Mouse (Mus musculus) intestine, embryonic 16.5 days (tissue): ENCODE results near the gene Zpr1. TPM values are rescaled to one million over a fixed set of nuclear protein-coding genes. Genes with fewer than 3 reads are reported as not detected.
"Not testable (repeated sequence)": the region's sequence is repeated elsewhere in the genome, so short reads cannot be mapped to it uniquely, and the experiment has no call there.

Source experiments
- ATAC-seq: fragments of 200-750 bp; cut with Nextera tagmentation; 2 replicates; pipeline ENCODE4 v1.8.0; 2017; ENCODE audit warnings: moderate TSS enrichment, moderate library complexity
- H3K27ac ChIP-seq: fragments of 300-500 bp; sonication (generic); 2 replicates; pipeline ENCODE4 v1.5.1; 2014; ENCODE audit warnings: mild to moderate bottlenecking, low read length
- H3K27me3 ChIP-seq: fragments of 300-500 bp; sonication (generic); replicated peaks from 2 replicates; pipeline ENCODE4 v1.6.1; 2014; ENCODE audit warnings: low read length, control low read depth, mixed read lengths; ENCODE audit not compliant: control insufficient read depth, insufficient read depth
- H3K36me3 ChIP-seq: fragments of 300-500 bp; sonication (generic); 2 replicates; pipeline ENCODE4 v1.6.1; 2014; ENCODE audit warnings: low read length, control low read depth; ENCODE audit not compliant: control insufficient read depth, insufficient read depth
- H3K4me1 ChIP-seq: fragments of 300-500 bp; sonication (generic); 2 replicates; pipeline ENCODE4 v1.6.1; 2014; ENCODE audit warnings: low read length, control low read depth, mixed read lengths; ENCODE audit not compliant: control insufficient read depth, insufficient read depth
- H3K4me2 ChIP-seq: fragments of 300-500 bp; sonication (generic); 2 replicates; pipeline ENCODE4 v1.6.1; 2014; ENCODE audit warnings: low read depth, low read length, control low read depth
- H3K4me3 ChIP-seq: fragments of 300-500 bp; sonication (generic); 2 replicates; pipeline ENCODE4 v1.5.1; 2014; ENCODE audit warnings: mild to moderate bottlenecking, low read length
- H3K9ac ChIP-seq: fragments of 300-500 bp; sonication (generic); 2 replicates; pipeline ENCODE4 v1.6.1; 2014; ENCODE audit warnings: low read depth, low read length
- H3K9me3 ChIP-seq: fragments of 300-500 bp; sonication (generic); 2 replicates; pipeline ENCODE4 v1.6.1; 2016; ENCODE audit warnings: low read length, control low read depth; ENCODE audit not compliant: control insufficient read depth
- WGBS: fragments of 180-500 bp; shearing (Covaris S2); extraction: QIAGEN DNeasy Blood & Tissue Kit; methylation state at CpG from one replicate; pipeline ENCODE4 v1.1.7; 2014; 5-methylcytosine and 5-hydroxymethylcytosine counted together
- polyA plus RNA-seq: library from polyadenylated mRNA; unstranded; fragments of >200 nt; fragmentation: Nextera tagmentation; extraction: Ambion mirVana; gene quantifications from 2 replicates; pipeline ENCODE4 v1.2.1, GENCODE M21; 2015

Zpr1 gene
- polyA plus RNA-seq, 1 experiment from 2014 or later, result 50.0 TPM

DNA sequence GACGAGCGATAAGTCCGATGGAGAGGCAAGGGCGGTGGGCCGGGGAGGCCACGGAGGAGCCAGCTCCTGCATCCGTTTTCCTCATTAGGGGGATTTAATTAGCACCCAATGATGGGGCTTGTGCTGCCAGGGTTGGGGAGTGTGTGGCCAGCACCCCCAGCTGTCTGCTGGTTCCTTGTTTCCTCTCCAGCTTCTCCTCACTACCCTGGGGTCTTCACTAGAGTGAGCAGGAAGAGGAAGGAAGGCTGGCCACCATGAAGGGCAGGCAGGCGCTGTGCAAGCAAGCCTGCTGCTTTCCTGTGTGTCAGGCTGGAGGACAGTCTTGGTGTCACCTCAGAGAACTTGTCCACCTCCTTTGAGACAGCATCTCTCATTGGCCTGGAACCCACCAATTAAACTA, 44.0 kb downstream of the Zpr1 start:
- no peak overlapping the region for H3K27ac ChIP-seq
- H3K27me3 ChIP-seq, result no peaks in the 10 kb centered on the region
- ATAC-seq, result no peak
- no peak overlapping the region for H3K4me2 ChIP-seq
- H3K4me1 ChIP-seq, result no peaks in the 10 kb centered on the region
- H3K36me3 ChIP-seq, result no peaks in the 10 kb centered on the region
- no peaks in the 10 kb centered on the region for H3K9me3 ChIP-seq
- 67% methylated on average over 8 of the region's 8 CpGs for WGBS
- H3K9ac ChIP-seq, result no peak overlapping the region
- no peak overlapping the region for H3K4me3 ChIP-seq

DNA sequence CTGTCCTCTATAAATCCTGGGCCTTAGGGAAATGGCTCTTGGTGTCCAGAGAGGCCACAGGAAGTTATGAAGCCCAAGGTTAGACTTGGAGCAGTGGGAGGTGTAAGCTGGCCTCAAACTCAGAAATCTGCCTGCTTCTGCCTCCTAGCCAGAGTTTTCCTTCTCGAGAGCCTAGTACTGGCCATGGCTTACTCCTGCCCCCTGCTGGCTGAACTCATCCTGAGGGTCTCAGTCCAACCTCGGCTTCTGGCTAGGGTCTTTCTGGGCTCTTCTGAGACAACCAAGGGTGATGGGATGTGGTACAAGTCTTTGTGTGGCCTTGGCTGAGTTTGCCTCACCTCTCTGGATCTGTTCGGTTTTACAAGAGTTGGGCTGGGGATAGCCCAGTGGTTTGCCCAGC, 45.1 kb downstream of the Zpr1 start:
- no peak overlapping the region for H3K27ac ChIP-seq
- ATAC-seq, result no peak
- H3K9me3 ChIP-seq, result no peaks in the 10 kb centered on the region
- no peak overlapping the region for H3K9ac ChIP-seq
- no peaks in the 10 kb centered on the region for H3K36me3 ChIP-seq
- 84% methylated on average over 3 of the region's 3 CpGs for WGBS
- no peak overlapping the region for H3K4me3 ChIP-seq
- H3K4me1 ChIP-seq, result no peaks in the 10 kb centered on the region
- no peak overlapping the region for H3K4me2 ChIP-seq
- no peaks in the 10 kb centered on the region for H3K27me3 ChIP-seq

DNA sequence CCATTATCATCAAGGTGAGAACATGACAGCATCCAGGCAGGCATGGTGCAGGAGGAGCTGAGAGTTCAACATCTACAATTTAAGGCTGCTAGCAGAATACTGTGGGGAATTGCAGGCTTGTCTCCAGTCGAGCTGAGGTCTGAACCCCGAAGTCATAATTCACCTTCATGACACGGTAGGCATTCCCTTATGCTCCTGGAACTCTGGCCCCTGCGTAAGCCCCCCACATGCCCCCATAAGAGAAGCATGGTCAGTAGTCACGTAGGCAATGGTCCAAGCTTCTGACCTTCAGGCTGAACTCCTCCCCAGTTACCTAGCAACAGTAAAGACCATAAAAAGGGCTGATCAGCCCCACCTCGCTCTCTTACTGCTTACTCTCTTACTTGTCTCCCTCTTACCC, 47.0 kb downstream of the Zpr1 start, which contains the start of gene 4931429L15Rik:
TSS of gene 4931429L15Rik (minus strand) at position 101 of the 400 bp plus-strand sequence.
- not testable (repeated sequence) for H3K4me3 ChIP-seq, H3K4me2 ChIP-seq, H3K9me3 ChIP-seq, H3K27me3 ChIP-seq, H3K4me1 ChIP-seq, H3K27ac ChIP-seq, H3K9ac ChIP-seq, H3K36me3 ChIP-seq, ATAC-seq
- 82% methylated on average over 6 of the region's 6 CpGs for WGBS

DNA sequence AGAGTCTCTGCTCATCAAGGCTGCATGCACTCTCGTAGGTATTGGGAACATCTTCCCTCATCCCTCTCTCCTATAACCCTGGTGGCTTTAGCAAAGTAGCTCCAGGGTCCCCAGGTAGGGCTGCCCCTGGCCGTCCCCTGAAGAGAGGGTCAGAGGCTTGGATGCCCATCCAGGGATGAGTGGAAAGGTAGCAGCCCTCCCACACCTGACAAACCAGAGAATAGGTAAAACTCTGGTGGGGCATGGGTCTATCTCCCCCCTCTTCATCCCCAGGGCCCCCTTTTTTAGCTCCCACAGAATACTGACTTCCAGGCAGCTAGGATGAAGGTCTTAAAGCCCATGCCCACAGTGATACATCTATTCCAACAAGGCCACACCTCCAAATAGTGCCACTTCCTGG, 47.6 kb downstream of the Zpr1 start:
- no peak overlapping the region for H3K27ac ChIP-seq
- H3K4me3 ChIP-seq, result no peak overlapping the region
- 90% methylated on average over 2 of the region's 2 CpGs for WGBS
- no peaks in the 10 kb centered on the region for H3K9me3 ChIP-seq
- no peaks in the 10 kb centered on the region for H3K27me3 ChIP-seq
- ATAC-seq, result no peak
- H3K9ac ChIP-seq, result no peak overlapping the region
- no peaks in the 10 kb centered on the region for H3K36me3 ChIP-seq
- H3K4me1 ChIP-seq, result no peaks in the 10 kb centered on the region
- H3K4me2 ChIP-seq, result no peak overlapping the region

DNA sequence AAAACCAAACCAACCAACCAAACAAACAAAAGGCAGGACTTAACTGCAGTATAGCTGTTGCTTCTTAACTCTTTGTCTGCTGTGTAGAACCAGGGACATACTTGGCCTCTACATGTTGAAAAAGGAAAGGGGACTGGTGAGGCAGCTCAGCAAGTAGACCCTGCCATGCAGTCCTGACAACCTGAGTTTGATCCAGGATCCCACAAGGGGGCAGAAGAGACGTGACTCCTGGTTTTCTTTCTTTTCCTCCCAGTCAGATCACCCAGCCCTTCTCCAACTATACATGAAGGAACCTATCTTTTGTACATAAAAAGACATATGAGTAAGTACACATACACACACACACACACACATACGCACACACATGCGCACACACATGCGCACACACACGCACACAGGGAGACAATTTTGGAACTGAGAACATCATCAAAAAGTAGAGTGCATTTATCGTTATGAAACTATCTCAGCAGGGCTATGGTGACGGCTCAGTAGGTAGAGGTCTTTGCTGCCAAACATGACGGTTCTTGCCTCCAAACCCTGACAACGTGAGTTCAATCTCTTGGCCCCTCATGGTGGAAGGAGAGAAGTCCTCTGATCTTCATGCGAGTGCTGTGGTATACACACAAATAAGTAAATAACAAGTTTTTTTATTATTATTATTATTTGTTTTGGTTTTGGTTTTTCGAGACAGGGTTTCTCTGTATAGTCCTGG, 54.0 kb downstream of the Zpr1 start:
- H3K27me3 ChIP-seq, result no peaks in the 10 kb centered on the region
- peaks cover 8% of the 10 kb centered on the region; the same call in 1 of the 2 replicates for H3K4me1 ChIP-seq
- no peak overlapping the region for H3K9ac ChIP-seq
- H3K4me2 ChIP-seq, result no peak overlapping the region
- H3K36me3 ChIP-seq, result no peaks in the 10 kb centered on the region
- no peak overlapping the region for H3K4me3 ChIP-seq
- H3K27ac ChIP-seq, result no peak overlapping the region
- H3K9me3 ChIP-seq, result no peaks in the 10 kb centered on the region
- ATAC-seq, result no peak
- 89% methylated on average over 11 of the region's 11 CpGs for WGBS

DNA sequence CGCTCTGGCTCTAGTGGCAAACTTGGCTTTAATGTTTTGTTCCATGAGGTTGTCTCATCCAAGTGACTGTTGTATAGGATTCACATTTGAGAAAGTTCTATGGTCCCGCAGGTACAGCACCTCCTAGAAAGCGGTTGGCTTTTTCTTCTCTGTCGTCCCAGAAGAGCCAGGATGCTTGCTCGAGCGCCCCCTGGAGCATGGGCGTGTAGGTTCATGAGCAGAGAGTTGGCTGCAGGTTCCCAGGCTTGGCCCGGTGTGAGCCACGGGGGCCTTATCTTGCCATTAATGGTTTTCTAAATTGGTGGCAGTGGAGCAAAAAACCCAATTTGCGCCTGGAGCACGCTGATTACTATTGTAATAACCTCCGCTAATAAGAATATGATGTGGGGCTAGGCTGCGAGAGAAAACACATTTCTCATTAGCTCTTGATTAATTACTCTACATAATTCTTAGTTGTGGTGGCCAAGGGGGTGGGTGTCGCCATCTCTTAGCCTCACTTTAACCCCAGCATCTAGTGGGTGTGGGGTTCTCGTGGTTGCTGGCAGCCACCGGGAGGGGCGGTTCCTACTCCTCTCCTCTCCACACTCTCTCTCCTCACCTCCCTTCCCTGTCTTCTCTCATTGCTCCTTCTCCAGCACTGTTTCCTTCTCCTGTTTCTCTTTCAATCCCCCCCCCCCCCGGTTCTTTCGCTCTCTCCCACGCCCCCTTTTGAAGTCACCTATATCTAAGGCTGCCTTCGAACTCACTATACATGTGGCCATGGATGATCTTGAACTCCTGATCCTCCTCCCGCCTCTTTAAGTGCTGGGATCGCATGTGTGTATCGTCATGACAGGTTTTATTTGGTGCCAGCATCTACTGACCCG, 55.1 kb downstream of the Zpr1 start:
- no peaks in the 10 kb centered on the region for H3K36me3 ChIP-seq
- no peaks in the 10 kb centered on the region for H3K27me3 ChIP-seq
- H3K4me3 ChIP-seq, result peak overlapping the region; percentile 40; the same call in 1 of the 2 replicates
- H3K4me2 ChIP-seq, result peak overlapping the region; percentile 66
- H3K27ac ChIP-seq, result no peak overlapping the region
- ATAC-seq, result no peak
- 72% methylated on average over 25 of the region's 25 CpGs for WGBS
- H3K9me3 ChIP-seq, result no peaks in the 10 kb centered on the region
- H3K4me1 ChIP-seq, result peaks cover 8% of the 10 kb centered on the region; the same call in 1 of the 2 replicates
- H3K9ac ChIP-seq, result peak overlapping the region; percentile 63

DNA sequence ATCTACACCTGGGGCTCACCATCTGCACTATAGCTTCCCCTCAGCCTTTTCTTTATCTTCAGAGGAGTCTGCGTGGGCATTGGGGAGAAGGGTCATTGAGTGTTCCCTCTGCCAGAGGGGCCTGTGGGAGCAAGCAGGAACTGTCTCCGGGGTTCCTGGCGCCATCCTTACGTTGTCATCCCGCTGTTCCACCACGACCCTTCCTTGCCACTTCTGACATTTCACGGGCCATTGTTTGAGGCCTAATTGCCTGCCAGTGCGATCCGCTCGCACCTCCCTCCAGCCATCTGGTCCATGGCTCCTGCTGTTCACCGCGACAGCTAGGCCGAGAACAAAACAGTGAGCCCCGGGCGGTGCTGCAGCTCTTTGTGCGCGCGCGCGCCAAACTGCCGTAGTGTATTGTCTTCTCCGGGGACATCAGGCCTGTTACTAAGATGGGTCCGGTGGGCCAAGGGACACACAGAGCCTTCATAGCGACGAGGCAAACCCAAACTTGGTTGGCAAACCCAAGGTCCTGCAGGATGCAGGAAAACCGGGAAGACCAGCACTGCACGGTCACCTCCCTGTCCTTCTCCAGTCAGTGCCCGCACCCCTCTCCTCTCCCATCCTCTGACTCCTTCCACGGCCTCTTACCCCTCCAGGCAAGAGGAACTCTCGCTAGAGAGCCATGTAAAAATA, 55.8 kb downstream of the Zpr1 start:
- WGBS, result 9% methylated on average over 30 of the region's 30 CpGs
- H3K4me3 ChIP-seq, result peak overlapping the region; percentile 40
- peaks cover 8% of the 10 kb centered on the region; the same call in 1 of the 2 replicates for H3K4me1 ChIP-seq
- no peaks in the 10 kb centered on the region for H3K36me3 ChIP-seq
- H3K9ac ChIP-seq, result peak overlapping the region; percentile 63
- peak overlapping the region; percentile 66 for H3K4me2 ChIP-seq
- peak; percentile 53 for ATAC-seq
- H3K27ac ChIP-seq, result no peak overlapping the region
- no peaks in the 10 kb centered on the region for H3K27me3 ChIP-seq
- no peaks in the 10 kb centered on the region for H3K9me3 ChIP-seq

DNA sequence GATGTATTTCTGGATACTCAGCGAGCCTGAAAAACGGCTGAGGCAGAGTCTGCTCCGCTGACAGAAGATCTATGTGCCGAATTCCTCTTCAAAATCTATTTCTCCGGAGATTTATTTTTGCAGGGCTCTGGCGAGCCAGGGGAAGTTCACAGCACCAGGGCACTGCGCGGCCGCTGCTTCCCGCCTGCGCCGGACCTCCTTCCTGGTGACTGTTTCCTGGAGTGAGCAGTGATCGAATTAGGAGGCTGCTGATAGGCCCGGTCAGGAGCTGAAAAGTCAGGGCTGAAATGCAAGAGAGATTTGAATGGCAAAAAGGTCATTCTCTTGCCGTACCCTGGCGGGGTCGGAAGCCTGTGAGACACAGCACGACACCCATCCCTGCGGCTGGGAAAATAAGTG, 56.4 kb downstream of the Zpr1 start:
- Histone ChIP-seq H3K4me2 (peak overlapping the region; percentile 66), H3K4me3 (peak overlapping the region; percentile 40), H3K27me3 (no peaks in the 10 kb centered on the region), H3K4me1 (peaks cover 8% of the 10 kb centered on the region; the same call in 1 of the 2 replicates), H3K9ac (peak overlapping the region; percentile 63), H3K9me3 (no peaks in the 10 kb centered on the region), H3K36me3 (no peaks in the 10 kb centered on the region), H3K27ac (no peak overlapping the region)
- 10% methylated on average over 19 of the region's 19 CpGs for WGBS
- ATAC-seq, result peak; percentile 82
